Mouse (Mus musculus): Measurements from ENCODE around the gene Ddx20.

- TF ChIP-seq CTCF (IDR thresholded peaks at IDR 0.05): no peak
- no peak for TF ChIP-seq EP300 (IDR thresholded peaks at IDR 0.05)
Observed at GRCm38 (mm10) chr3:105701399-105701798, 14.0 kb upstream of the Ddx20 start.
